Mouse (Mus musculus): ENCODE results near the gene Fut11.

DNA sequence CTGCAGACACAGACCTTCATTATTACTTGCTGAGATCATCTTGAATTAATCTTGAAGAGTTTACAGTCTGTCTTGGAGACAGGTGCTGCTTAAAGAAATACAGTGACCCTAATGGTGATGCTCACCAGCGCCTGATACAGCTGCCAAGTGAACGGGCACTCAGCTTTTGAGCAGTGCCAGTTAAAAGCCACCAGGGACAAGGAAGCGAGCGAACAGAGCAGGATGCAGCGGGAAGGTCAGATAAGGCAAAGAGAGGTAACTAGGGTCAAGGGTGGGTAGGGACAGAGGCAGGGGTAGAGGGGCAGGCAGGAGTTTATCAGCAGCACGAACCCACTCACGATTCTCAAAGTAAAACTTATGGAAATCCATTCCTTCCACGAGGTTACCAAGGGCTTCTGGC lies 43.7 kb downstream of the Fut11 start:
- TF ChIP-seq POLR2A (IDR thresholded peaks at IDR 0.05; ENCODE audit: control insufficient read depth, low read depth, low read length) (no peak), CTCF (IDR thresholded peaks at IDR 0.05; ENCODE audit: control insufficient read depth, insufficient read depth, insufficient replicate concordance, low read depth, low read length) (no peak)
